Mouse (Mus musculus) T-helper 2 cell (primary cell): ENCODE data around the gene Fam92b.

Source experiments
- in situ Hi-C: fragments of 300-600 bp; cut with MboI, MseI; formaldehyde crosslinking; loops from one replicate; pipeline ENCODE4 v1.15.1; 2025; ENCODE audit warnings: high pct_unique_total_duplicates

The Fam92b gene

GRCm38 (mm10) chr8:120177318-120178123 is at the start of gene Fam92b:
TSS of gene Fam92b (minus strand) at chr8:120177466.
- in situ Hi-C loops = loop anchor here (5.0 to 10.0 kb wide), 2 partner anchors 100 to 147 kb away; no protein-coding TSS in a partner anchor

DNA sequence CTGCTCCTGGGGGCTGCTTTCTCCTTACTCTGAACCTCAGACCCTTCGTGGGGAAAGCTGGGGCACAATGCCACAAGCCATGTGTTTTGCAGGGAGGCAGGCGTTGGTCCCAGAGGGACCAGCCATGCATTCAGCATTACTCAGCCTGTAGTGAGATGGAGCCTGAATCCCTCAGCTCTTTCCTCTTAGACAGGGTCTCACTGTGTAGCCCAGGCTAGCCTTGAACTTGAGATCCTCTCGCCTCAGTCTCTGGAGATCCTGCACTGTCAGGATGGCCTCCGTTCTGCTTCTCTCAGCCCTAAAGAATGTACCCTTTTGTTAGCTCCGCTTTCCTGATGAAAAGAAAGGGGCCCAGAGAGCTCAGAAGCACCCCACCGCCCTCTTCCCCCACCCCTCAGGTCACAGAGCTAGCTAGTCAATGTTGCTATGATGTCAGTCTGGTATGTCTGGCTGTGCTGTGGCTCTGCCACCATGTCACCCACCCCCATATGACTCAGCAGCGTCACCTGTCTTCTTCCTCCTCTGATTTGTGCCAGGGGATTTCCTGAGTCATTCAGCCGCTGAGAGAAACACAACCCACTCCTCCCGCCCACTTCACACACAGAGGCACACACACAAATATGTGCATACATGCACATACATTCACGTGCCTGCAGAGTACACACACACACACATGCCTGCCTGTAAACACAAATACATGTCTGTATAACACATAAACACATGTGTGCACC is 48.3 kb upstream of the Fam92b start:
- in situ Hi-C loops = no loop called here

- in situ Hi-C loops = no loop called here
Measured at GRCm38 (mm10) chr8:120224521-120225420, 47.5 kb upstream of the Fam92b start.

DNA sequence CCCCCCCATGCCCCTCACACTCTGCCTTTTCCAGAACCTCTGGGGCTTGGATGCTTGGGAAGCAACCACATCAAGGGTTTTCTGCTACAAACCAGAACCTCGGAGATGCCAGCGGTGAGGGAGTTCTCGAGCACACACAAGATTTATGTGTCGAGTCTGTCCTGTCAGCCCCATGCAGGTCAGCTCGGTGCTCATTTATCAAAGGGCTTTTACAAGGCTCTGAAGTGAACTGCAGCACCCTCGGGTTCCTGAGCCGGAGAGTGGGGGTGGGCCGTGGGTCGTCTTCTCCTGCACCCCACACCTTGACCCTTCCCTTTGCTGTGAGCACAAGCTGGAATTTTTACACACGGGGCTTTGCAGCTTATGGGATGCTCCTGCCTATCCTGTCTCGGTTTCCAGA is 45.3 kb upstream of the Fam92b start:
- in situ Hi-C loops = no loop called here

- in situ Hi-C loops = no loop called here
Measured at GRCm38 (mm10) chr8:120216855-120217830, 39.9 kb upstream of the Fam92b start.

GRCm38 (mm10) chr8:120215416-120216141 is 38.3 kb upstream of the Fam92b start:
- in situ Hi-C loops = no loop called here

- in situ Hi-C loops = no loop called here
Measured at GRCm38 (mm10) chr8:120213939-120214338, 36.7 kb upstream of the Fam92b start.

- in situ Hi-C loops = no loop called here
Measured at GRCm38 (mm10) chr8:120213229-120213628, 36.0 kb upstream of the Fam92b start.

DNA sequence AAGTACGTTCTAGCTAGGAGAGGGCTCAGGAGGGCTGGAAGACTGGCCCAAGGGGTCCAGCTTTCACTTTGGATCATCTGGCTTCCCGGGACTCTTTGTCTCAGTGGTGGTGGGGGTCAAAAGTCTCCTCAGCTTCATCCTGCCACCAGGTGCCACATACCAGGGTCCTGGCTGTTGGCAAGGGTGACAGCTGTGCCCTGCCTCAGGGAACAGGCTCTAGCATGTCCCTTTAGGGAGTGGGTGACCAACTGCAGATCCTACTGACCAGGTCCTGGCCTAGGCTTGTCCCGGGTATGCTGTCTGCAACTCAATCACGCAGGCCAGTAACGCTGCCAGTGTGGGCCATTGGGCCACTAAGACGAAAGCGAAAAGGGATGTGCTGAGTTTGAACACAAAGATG is 35.3 kb upstream of the Fam92b start:
- in situ Hi-C loops = no loop called here

DNA sequence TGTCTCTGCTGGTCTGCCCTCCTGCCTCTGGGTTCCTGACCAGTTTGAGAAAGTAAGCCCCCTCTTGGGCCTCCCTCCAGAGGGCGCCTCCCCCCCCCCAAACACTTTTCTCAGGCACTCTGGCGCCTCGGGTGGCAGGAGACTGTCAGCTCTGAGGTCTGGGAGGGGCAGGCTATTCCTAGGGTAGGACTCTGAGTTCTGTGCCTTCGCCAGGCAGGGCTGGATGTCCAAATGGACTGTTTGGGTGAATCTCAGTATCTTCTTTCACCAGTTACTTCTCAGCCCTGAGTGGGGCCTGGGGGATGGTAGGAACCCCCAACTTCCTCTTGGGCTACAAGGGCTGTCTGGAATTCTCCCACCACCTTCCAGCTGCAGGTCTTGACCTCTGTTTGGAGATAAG is 34.1 kb upstream of the Fam92b start:
- in situ Hi-C loops = no loop called here

GRCm38 (mm10) chr8:120208113-120208512 is 30.8 kb upstream of the Fam92b start:
- in situ Hi-C loops = no loop called here

DNA sequence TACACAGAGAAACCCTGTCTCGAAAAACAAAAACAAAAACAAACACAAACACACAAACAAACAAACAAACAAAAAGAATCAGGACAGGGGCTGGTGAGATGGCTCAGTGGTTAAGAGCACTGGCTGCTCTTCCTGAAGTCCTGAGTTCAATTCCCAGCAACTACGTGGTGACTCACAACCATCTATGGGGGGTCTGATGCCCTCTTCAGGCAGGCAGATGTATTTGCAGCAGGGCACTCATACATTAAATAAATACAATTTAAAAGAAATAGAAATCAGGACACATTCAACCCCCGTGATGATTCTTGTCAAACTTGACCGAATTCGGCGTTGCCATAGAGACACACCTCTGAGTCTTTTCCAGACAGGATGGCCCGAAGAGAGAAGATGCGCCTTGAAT is 30.1 kb upstream of the Fam92b start:
- in situ Hi-C loops = no loop called here

DNA sequence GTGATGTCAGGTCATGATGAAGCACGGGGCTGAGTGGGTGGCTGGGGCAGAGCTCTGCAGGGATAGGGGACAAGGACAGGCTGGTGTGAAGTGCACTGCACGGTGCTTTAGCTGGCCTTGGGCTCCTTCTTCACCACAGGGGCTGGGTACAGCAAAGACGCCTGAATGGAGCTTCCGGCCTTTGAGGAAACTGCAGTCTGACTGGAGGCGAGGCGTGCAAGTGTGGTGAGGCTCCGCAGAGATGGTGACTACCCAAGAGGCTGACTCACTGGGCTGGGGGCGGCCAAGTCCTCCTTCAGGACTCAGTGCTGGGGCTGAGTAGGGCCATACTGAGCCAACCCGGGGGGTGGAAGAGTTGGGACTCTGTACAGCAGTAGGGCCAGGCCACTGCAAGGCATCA is 28.6 kb upstream of the Fam92b start:
- in situ Hi-C loops = no loop called here

DNA sequence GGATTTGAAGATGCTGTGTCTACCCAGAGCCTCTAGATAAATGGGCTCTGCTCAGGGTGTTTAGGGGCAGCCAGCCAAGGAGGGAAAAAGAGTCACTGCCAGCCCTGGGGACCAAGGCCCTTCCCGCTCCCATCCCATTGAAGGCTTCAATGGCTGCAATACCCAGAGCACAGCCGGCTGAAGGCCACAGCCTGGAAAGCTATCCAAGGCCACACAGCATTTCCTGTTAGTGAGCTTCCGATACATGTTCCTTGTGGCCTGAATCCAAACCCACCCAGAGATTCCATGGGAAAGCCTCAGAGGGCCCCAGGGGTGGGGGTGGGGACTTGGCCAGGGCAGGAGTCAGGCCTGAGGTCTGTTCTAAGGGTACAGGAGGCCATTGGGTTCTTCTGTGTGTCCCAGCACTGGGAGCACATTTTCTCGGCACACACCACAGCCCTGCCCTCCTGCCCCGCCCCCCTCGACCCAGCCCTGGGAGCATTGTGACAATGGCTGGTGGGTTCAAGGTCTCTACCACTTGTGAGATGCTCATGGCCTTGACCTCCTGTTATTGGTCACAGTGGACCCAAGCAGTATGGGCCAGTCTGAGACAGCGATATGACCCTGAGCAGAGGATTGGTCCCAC is 27.6 kb upstream of the Fam92b start:
- in situ Hi-C loops = no loop called here

GRCm38 (mm10) chr8:120202546-120202945 is 25.3 kb upstream of the Fam92b start:
- in situ Hi-C loops = no loop called here

- in situ Hi-C loops = no loop called here
Measured at GRCm38 (mm10) chr8:120201351-120201750, 24.1 kb upstream of the Fam92b start.

GRCm38 (mm10) chr8:120192118-120192517 is 14.9 kb upstream of the Fam92b start:
- in situ Hi-C loops = no loop called here

DNA sequence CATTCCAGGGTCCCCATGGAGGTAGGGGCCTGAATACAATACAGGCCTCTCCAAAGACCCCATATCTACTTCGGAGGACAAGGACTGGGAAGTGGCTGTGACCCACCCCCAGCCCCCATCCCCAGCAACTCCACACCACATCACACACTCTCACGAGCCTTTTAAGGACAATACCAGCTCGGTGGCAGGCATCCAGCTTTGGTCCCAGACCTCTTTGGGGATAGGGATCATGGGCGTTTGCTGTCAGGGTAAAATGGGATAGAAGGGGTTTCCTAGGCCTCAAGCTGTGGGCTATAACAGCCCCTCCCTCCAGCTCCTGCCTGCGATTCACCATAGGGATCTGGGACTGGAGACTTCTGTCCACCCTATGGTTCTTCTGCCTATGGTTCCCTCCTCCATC is 14.4 kb upstream of the Fam92b start:
- in situ Hi-C loops = no loop called here

DNA sequence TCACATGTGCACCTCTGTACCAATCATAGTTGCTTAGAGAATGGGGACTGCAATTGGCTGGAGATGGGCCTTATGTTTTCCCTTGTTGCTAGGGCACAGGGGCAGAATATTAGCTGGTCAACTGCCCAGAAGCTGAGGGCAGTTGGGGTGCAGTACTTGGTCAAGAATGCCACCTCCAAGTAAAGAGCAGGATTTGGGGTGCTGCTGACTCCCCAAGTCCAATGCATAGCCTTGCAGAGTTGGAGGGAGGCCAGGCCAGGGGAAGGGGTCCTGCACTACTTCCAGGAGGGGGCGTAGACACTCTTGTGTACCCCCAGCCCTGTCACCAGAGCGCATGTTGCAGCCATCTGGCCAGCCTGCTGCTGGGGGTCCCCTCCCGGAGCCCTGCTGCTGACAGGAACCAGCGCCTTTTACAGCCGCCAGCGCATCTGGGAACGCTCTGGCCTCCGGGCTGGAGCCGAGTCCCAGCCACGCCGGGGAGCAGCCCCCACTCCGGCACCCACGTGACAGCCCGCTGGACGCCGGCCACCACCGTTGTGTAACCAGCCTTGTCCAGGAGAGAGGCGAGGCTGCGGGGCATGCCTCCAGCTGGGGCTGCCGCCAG is 13.6 kb upstream of the Fam92b start:
- in situ Hi-C loops = no loop called here
